18 mouse cellular contexts compared by ENCODE assay signal in the genomic region with DNA sequence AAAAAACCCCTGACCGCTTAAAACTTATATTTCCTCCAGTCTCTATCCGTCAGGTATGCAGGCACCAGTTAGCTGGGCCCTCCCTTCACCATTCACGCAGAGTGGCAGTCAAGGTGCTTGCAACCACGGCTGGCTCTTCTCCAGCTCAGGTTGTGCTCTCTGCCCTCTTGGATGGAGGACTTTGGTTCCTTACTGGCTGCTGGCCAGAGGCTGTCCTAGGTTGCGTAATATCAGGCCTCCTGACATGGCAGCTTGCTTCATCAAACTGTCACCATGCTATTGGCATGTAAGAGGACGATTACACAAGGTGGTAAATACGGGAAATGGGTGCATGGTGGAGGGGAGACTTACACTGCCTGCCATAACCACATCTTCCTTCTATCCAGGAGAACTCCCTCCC. TPM values are rescaled to one million over a fixed set of nuclear protein-coding genes. Genes with fewer than 3 reads are reported as not detected.
A peak's percentile ranks its signal among the peaks of the same experiment; 100 is the strongest.
DNase-seq lines count a peak whose midpoint lies in the region; ATAC-seq and TF ChIP-seq lines count a peak whose summit lies in the region.
"Had no signal": no experiment of that assay in that cellular context is flagged by ENCODE, and none has a peak within 500 bp of the region (broad histone marks: within the 10 kb centered on the region; RNA-seq: fewer than 3 reads in every experiment).

No protein-coding gene starts in this region.

- H3K27me3 ChIP-seq in kidney, adult 2 months (replicated peaks; ENCODE audit: control insufficient read depth, insufficient read depth, low read length), result no peaks in the 10 kb centered on the region
- no peaks in the 10 kb centered on the region for H3K27me3 ChIP-seq in kidney, embryonic 14.5 days (ENCODE audit: control insufficient read depth, insufficient read depth, low read length)
- no peaks in the 10 kb centered on the region for H3K27me3 ChIP-seq in liver, postnatal 0 days (ENCODE audit: insufficient read depth, low read length)
- H3K27me3 ChIP-seq: embryonic facial prominence, embryonic 15.5 days; limb, embryonic 13.5 days; midbrain, embryonic 13.5 days had no signal

- no peak overlapping the region for H3K27ac ChIP-seq in kidney, adult 2 months (ENCODE audit: insufficient read depth, low read depth, low read length)
- H3K27ac ChIP-seq in kidney, embryonic 14.5 days (ENCODE audit: low read depth, low read length), result no peak overlapping the region
- no peak overlapping the region for H3K27ac ChIP-seq in liver, postnatal 0 days (ENCODE audit: low read depth)
- H3K27ac ChIP-seq in gastrocnemius, adult 2 months, result no peak overlapping the region
- H3K27ac ChIP-seq: embryonic facial prominence, embryonic 15.5 days; heart, embryonic 10.5 days; hindbrain, embryonic 14.5 days; limb, embryonic 13.5 days; midbrain, embryonic 13.5 days had no signal

- WGBS in kidney, adult 2 months, result 58% methylated on average over 7 of the region's 7 CpGs
- 94% methylated on average over 7 of the region's 7 CpGs for WGBS in kidney, embryonic 14.5 days
- WGBS in liver, postnatal 0 days (ENCODE audit: insufficient replicate concordance), result 54% methylated on average over 7 of the region's 7 CpGs

- H3K4me2 ChIP-seq in kidney, embryonic 14.5 days (replicated peaks; ENCODE audit: low read depth, low read length), result no peak overlapping the region
- no peak overlapping the region for H3K4me2 ChIP-seq in liver, postnatal 0 days (ENCODE audit: low read depth, low read length)
- H3K4me2 ChIP-seq: embryonic facial prominence, embryonic 15.5 days; hindbrain, embryonic 14.5 days; limb, embryonic 13.5 days; midbrain, embryonic 13.5 days had no signal

- DNase-seq in kidney, adult 2 months, result peak; percentile 95
- peak; percentile 84 for DNase-seq in liver, postnatal 0 days
- no peak for DNase-seq in ovary, postnatal 36 days (ENCODE audit: low spot score)
- no peak for DNase-seq in layer of hippocampus, adult 9-11 months
- DNase-seq in gastrocnemius, adult 2 months, result no peak
- DNase-seq: cerebellum, adult 9-11 months; thymus, adult 2 months had no signal

- no peaks in the 10 kb centered on the region for H3K36me3 ChIP-seq in kidney, adult 2 months (ENCODE audit: control insufficient read depth, insufficient read depth, low read length)
- no peaks in the 10 kb centered on the region for H3K36me3 ChIP-seq in kidney, embryonic 14.5 days (ENCODE audit: control insufficient read depth, insufficient read depth, low read length)
- H3K36me3 ChIP-seq in liver, postnatal 0 days (replicated peaks; ENCODE audit: insufficient read depth, low read length), result no peaks in the 10 kb centered on the region
- H3K36me3 ChIP-seq: embryonic facial prominence, embryonic 15.5 days; heart, embryonic 10.5 days; limb, embryonic 13.5 days; midbrain, embryonic 13.5 days had no signal

- H3K9ac ChIP-seq in kidney, embryonic 14.5 days (ENCODE audit: low read depth, low read length), result no peak overlapping the region
- H3K9ac ChIP-seq in liver, postnatal 0 days (replicated peaks), result no peak overlapping the region
- H3K9ac ChIP-seq: embryonic facial prominence, embryonic 15.5 days; hindbrain, embryonic 14.5 days; limb, embryonic 13.5 days; midbrain, embryonic 13.5 days had no signal

- H3K4me3 ChIP-seq in kidney, adult 2 months (ENCODE audit: insufficient read depth, low read depth, low read length), result no peak overlapping the region
- no peak overlapping the region for H3K4me3 ChIP-seq in kidney, embryonic 14.5 days (ENCODE audit: low read length)
- no peak overlapping the region for H3K4me3 ChIP-seq in liver, postnatal 0 days (ENCODE audit: low read depth, low read length)
- H3K4me3 ChIP-seq in gastrocnemius, adult 2 months, result no peak overlapping the region
- H3K4me3 ChIP-seq: embryonic facial prominence, embryonic 15.5 days; heart, embryonic 10.5 days; limb, embryonic 13.5 days; midbrain, embryonic 13.5 days had no signal

- H3K9me3 ChIP-seq in kidney, embryonic 14.5 days (ENCODE audit: control insufficient read depth, low read length), result no peaks in the 10 kb centered on the region
- H3K9me3 ChIP-seq in liver, postnatal 0 days (ENCODE audit: low read length), result no peaks in the 10 kb centered on the region
- H3K9me3 ChIP-seq: embryonic facial prominence, embryonic 15.5 days; heart, embryonic 10.5 days; limb, embryonic 13.5 days; midbrain, embryonic 13.5 days had no signal

- TF ChIP-seq EP300 in liver, postnatal 0 days (IDR thresholded peaks at IDR 0.05; ENCODE audit: low read depth), result peak; percentile 81; the same call in 1 of the 2 replicates

- intact Hi-C loops in gastrocnemius, adult 2 months (cut with DNase I), result no loop called here

- TF ChIP-seq POLR2A in kidney, adult 2 months (IDR thresholded peaks at IDR 0.05; ENCODE audit: low read depth, low read length), result no peak

- no peak for TF ChIP-seq CTCF in kidney, adult 2 months (conservative IDR thresholded peaks at IDR 0.05; ENCODE audit: insufficient read depth, insufficient read length, low read depth, low read length)
- no peak for TF ChIP-seq CTCF in liver, postnatal 0 days (IDR thresholded peaks at IDR 0.05; ENCODE audit: low read depth)
- TF ChIP-seq CTCF in gastrocnemius, adult 2 months (IDR thresholded peaks at IDR 0.05), result no peak

- H3K4me1 ChIP-seq in kidney, adult 2 months (ENCODE audit: control insufficient read depth, insufficient read depth, low read length), result no peaks in the 10 kb centered on the region; the same call in 1 of the 2 replicates
- H3K4me1 ChIP-seq in kidney, embryonic 14.5 days (ENCODE audit: control insufficient read depth, insufficient read depth, low read length), result no peaks in the 10 kb centered on the region
- H3K4me1 ChIP-seq in liver, postnatal 0 days (ENCODE audit: insufficient read depth), result no peaks in the 10 kb centered on the region
- H3K4me1 ChIP-seq: embryonic facial prominence, embryonic 15.5 days; heart, embryonic 10.5 days; limb, embryonic 13.5 days; midbrain, embryonic 13.5 days had no signal

- no peak for ATAC-seq in kidney, embryonic 14.5 days (ENCODE audit: low FRiP score, low TSS enrichment)
- ATAC-seq in hematopoietic stem cell, adult 5-6 weeks (replicated peaks in 1 of 2; ENCODE audit: insufficient read depth in 1 of 2, low FRiP score in 2 of 2, low TSS enrichment in 1 of 2, low read depth in 1 of 2, poor library complexity in 2 of 2, severe bottlenecking in 2 of 2), result peak; percentile 17 to 53; a peak in 2 of 4 replicates
- ATAC-seq in liver, postnatal 0 days, result peak; percentile 92
- ATAC-seq in monocyte, adult 5-6 weeks (replicated peaks; ENCODE audit: insufficient number of reproducible peaks, low FRiP score, low TSS enrichment, poor library complexity, severe bottlenecking), result 0 out of 2 replicates have a peak, but pooled peaks have one; percentile 31
- ATAC-seq: CD4-positive, CD25-positive, alpha-beta regulatory T cell, adult 4 months; midbrain, embryonic 13.5 days had no signal

RNA-seq across cellular contexts. Expression of gene Fam221a, which starts 17.7 kb away (rescaled TPM):
- 1.8 and 2.3 TPM in 2 replicates for polyA plus RNA-seq in kidney, adult 2 months (2012; rRNA removed)
- polyA plus RNA-seq in kidney, embryonic 14.5 days (2014; fragmentation: Nextera tagmentation; extraction: Ambion mirVana), result 7.0 and 7.5 TPM in 2 replicates
- 4.2 and 6.9 TPM in 2 replicates for total RNA-seq in hematopoietic stem cell, adult 5-6 weeks (2017)
- polyA plus RNA-seq in liver, postnatal 0 days (2015; fragmentation: Nextera tagmentation; extraction: Ambion mirVana), result 2.5 and 3.6 TPM in 2 replicates
- total RNA-seq in monocyte, adult 5-6 weeks (2017), result 0.68 TPM in 1 of 3 replicates, not detected in the others
- total RNA-seq in gastrocnemius, adult 2 months (2021), result under 1 TPM; 0.14 to 0.26 TPM

RNA-seq across cellular contexts. Expression of gene Ccdc126, which starts 30.8 kb away (rescaled TPM):
- polyA plus RNA-seq in kidney, adult 2 months (2012; rRNA removed), result 4.0 and 4.5 TPM in 2 replicates
- 8.4 and 11.9 TPM in 2 replicates for polyA plus RNA-seq in kidney, embryonic 14.5 days (2014; fragmentation: Nextera tagmentation; extraction: Ambion mirVana)
- total RNA-seq in hematopoietic stem cell, adult 5-6 weeks (2017), result 5.6 and 7.6 TPM in 2 replicates
- 3.6 and 3.8 TPM in 2 replicates for polyA plus RNA-seq in liver, postnatal 0 days (2015; fragmentation: Nextera tagmentation; extraction: Ambion mirVana)
- total RNA-seq in monocyte, adult 5-6 weeks (2017), result 1.3 to 4.2 TPM (median 3.2 TPM) in 3 replicates
- 1 to 10 TPM; 1.9 to 2.4 TPM for total RNA-seq in gastrocnemius, adult 2 months (2021)

RNA-seq across cellular contexts. Expression of gene Stk31, which starts 45.6 kb away (rescaled TPM):
- polyA plus RNA-seq in kidney, adult 2 months (2012; rRNA removed), result not detected in 2 replicates
- polyA plus RNA-seq in kidney, embryonic 14.5 days (2014; fragmentation: Nextera tagmentation; extraction: Ambion mirVana), result not detected in 2 replicates
- not detected in 2 replicates for total RNA-seq in hematopoietic stem cell, adult 5-6 weeks (2017)
- polyA plus RNA-seq in liver, postnatal 0 days (2015; fragmentation: Nextera tagmentation; extraction: Ambion mirVana), result not detected in 2 replicates
- total RNA-seq in monocyte, adult 5-6 weeks (2017), result not detected in 3 replicates
- total RNA-seq in gastrocnemius, adult 2 months (2021), result not detected
- polyA plus RNA-seq: CD4-positive, CD25-positive, alpha-beta regulatory T cell, adult 4 months; embryonic facial prominence, embryonic 15.5 days; midbrain, embryonic 13.5 days; neural tube, embryonic 14.5 days; small intestine, adult 2 months; thymus, adult 2 months had no signal

Comparison
In these comparisons a context has a peak if more than half of its experiments do, and no peak if none do; other contexts are left out.
1. DNase-seq: peak in kidney, adult 2 months (single experiment) and liver, postnatal 0 days (single experiment); none in ovary, postnatal 36 days (single experiment), layer of hippocampus, adult 9-11 months (single experiment) and gastrocnemius, adult 2 months (single experiment).